Mouse (Mus musculus) heart, adult 2 months (tissue): Measurements from ENCODE around the gene Trim41.

ENCODE experiments used
- CTCF ChIP-seq: fragments of 200-600 bp; IDR thresholded peaks from 2 replicates; pipeline ENCODE4 v1.8.1; 2022; ENCODE audit warnings: antibody characterized with exemption, mild to moderate bottlenecking, moderate library complexity
- POLR2A ChIP-seq: fragments of 200-500 bp; IDR thresholded peaks from 2 replicates; pipeline ENCODE4 v1.6.1; 2011; ENCODE audit warnings: mild to moderate bottlenecking, low read depth, low read length, control low read depth; ENCODE audit not compliant: insufficient read depth

DNA sequence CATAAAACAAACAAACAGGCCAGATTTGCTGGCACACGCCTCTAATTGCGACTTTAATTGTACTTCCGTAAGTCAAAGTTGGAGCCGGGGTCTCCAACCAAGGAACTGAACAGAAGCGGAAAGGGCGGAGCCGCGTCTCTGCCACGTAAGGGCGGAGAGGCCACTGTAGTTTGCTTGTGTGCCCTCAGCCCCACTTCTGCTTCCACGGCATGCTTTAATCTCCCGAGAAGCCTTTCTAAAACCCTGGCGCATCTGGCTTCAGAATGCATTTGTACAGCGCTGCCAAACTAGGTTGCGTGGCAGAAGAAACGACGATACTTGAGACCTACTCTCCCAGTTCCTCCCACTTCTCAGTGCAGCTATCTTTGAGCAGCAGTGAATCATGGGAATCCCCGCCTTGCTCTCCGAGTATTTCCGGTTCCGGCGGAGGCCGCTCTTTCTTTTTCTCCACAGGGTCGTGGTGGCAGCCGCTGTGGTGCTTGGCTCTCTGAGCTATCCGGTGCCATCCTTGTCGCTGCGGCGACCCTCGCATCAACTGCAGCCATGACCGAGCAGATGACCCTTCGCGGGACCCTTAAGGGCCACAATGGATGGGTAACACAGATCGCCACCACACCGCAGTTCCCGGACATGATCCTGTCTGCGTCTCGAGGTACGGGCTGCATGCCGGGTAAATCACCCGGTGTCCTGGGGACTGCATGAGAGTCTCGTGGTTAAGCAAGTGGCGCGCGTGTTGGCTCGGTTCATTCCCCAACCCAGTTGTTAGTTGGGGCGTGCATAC is 17.0 kb downstream of the Trim41 start, which contains the start of gene Rack1:
- TF ChIP-seq CTCF, result no peak
- peak; percentile 96 for TF ChIP-seq POLR2A
